Mouse (Mus musculus) lung, postnatal 36 days (tissue): ENCODE data around the gene Chst11.
A peak's percentile ranks its signal among the peaks of the same experiment; 100 is the strongest.
"Not testable (repeated sequence)": the region's sequence is repeated elsewhere in the genome, so short reads cannot be mapped to it uniquely, and the experiment has no call there.

ENCODE experiments used
- DNase-seq: peaks from one replicate; pipeline ENCODE4 v3.0.0; 2022; ENCODE audit warnings: mixed read lengths

Chst11 gene

GRCm38 (mm10) chr10:83116889-83117288 is 131.6 kb downstream of the Chst11 start:
- no peak for DNase-seq

GRCm38 (mm10) chr10:83117851-83118250 is 132.6 kb downstream of the Chst11 start:
- DNase-seq: no peak

GRCm38 (mm10) chr10:83118613-83119012 is 133.3 kb downstream of the Chst11 start:
- DNase-seq: peak; percentile 38

DNA sequence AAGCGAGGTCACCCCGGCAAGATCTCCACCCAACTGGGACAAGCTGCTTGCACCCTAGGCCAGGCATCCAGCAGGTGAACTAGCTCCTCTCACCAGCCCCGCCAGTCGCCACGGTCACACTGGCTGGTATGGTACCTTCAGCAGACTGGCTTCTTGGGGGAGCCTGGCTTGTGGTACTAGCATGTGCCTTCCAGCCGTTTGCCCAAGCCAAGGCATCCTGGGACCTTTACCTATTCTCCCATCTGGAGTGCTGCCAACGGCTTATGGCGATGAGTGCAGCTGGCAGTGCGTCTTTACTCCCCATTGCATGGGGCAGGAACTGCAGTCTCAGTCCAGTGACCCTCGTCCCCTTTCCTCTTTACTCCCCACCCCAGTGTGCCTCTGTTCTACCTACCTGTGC is 133.7 kb downstream of the Chst11 start:
- DNase-seq: no peak

GRCm38 (mm10) chr10:83119461-83119860 is 134.2 kb downstream of the Chst11 start:
- DNase-seq: not testable (repeated sequence)

GRCm38 (mm10) chr10:83119909-83120308 is 134.6 kb downstream of the Chst11 start:
- no peak for DNase-seq

DNA sequence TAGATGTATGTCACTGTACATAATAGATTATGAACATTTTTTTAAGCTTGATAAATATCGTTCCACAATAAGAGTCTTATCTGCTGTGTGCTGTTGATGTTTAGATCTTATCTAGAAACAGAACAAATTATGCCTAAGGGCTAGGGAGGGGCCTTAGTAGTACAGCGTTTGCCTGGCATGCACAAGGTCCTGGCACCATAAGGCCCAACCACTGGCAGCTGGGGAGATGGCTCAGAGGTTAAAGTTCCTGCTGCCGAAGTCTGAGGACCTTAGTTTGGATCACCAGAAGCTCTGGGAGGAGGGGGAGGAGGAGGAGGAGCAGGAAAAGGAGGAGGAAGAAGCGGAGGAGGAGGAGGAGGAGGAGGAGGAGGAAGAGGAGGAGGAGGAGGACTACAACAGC is 135.6 kb downstream of the Chst11 start:
- DNase-seq: peak; percentile 24

GRCm38 (mm10) chr10:83124560-83124959 is 139.3 kb downstream of the Chst11 start:
- no peak for DNase-seq

DNA sequence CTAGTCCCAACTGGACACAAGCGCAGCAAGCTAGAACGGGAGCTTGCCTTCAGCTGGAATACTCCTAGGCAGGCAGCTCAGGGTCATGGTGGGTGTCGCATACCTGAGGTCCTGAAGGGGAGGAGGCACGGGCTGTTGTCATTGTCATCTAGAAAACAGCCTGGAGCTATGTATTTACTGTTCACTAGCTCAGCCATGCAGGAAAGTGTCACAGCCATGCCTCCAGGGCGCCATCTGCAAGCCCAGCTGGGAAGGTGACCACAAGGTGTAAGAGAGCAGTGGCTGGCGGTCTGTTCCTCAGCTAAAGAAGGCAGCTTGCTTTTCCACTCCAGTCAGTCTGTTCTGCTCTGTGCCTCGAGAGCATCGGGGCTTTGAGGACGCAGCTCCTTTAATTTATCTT is 141.1 kb downstream of the Chst11 start:
- no peak for DNase-seq

- no peak for DNase-seq
These were observed 143.1 kb downstream of the Chst11 start for GRCm38 (mm10) chr10:83128435-83128834.

- no peak for DNase-seq
These were observed 144.4 kb downstream of the Chst11 start for GRCm38 (mm10) chr10:83129624-83130218.

GRCm38 (mm10) chr10:83130611-83131010 is 145.3 kb downstream of the Chst11 start:
- no peak for DNase-seq

DNA sequence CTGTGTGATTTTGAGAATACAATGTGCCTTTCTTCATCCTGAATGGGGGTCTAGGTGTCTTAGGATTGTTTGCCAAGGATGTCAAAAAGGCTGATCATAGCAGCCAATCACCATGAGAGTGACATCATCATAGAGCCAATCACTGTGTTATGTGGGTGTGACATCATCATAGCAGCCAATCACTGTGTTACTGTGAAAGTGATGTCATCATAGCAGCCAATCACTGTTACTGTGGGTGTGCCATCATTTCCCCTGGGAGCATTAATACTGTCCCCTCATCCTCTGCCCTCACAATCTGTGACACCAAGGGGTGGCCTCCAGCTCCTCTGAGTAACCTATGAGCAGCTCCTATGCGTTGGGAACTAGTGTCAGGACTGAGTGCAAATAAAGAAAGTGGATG is 146.6 kb downstream of the Chst11 start:
- no peak for DNase-seq

DNA sequence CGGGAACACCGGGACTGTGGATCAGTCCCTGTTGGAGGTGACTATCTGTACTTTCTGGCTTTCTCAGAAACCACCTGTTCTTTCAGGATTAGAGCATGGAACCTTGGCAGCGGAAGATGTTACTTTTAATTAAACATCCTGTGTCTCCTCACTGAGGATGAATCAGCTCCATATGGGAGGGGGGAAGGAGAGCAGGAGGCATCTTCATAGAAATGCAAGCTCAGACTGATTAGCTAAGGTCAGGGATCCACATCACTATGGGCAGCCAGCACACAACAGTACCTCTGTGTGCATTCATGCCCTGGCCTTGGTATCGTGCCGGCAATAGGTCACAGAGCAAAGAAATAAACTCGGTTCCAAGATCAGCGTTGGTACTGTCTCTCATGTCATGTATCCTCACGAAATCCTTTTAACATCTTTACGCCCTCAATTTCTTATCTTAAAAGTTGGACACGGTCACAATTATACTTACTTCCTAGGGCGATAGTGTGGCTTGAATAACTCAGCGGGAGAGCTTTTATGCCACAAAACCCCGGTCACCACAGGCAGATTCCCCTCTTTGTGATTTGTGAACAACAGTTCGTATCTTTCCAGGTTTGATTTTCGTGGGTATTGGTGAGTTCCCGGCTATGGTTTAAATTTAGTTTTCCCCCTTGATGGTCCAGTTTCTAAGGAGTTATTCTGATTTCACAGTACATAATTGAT is 148.7 kb downstream of the Chst11 start:
- DNase-seq: no peak

- no peak for DNase-seq
These were observed 149.6 kb downstream of the Chst11 start for GRCm38 (mm10) chr10:83134896-83135295.

- DNase-seq: no peak
These were observed 150.7 kb downstream of the Chst11 start for GRCm38 (mm10) chr10:83135963-83136362.

- DNase-seq: no peak
These were observed 151.8 kb downstream of the Chst11 start for GRCm38 (mm10) chr10:83137103-83137502.

DNA sequence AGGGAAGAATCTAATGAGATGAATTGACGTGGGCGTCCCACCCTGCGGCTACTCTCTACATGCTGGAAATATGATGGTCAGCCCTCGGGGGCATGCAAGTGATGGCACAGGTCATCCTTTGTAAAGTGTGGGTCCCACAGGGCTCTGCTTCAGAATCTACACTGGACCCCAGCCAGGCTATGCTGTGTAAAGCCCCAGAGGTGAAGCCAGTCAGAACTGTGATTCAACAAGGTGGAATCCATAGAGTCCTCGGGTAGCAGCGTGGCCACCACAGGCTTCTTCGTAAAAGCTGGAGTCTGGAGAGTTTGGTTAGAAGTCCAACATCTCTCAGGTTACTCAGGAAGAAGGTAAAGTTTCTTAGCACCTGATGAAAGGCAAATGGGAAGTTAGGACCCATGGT is 154.0 kb downstream of the Chst11 start:
- no peak for DNase-seq

DNA sequence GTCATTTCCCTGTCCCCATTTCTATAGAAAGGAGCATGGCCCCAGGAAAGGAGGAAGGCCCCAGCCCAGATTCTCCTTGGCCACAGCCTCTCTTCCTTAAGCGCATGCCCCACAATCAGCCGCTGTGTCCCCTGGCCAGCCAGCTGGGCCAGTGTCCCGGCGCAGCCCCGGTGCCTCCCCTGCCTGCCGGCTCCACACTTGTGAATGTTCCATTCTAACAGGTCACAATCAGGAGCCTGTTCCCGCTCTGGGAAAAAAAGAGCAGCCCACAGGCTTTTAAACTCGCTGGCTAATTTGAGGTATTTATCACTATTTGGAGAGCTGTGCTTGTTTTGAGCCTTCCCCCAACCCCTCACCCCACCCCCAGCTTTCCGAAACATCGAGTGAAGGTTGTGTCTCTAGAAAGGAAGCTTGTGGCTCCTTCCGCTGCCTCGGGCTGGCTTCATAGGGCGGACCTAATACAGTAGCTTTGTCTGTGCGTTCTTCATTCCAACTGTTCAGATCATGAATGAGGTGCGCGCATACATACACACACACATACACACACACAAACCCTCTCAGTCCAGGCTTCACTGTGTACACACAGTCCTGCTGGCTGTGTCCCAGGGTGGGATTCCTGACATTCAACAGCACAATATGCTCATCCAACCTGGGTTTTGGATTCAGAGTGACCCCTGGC is 155.1 kb downstream of the Chst11 start:
- DNase-seq: no peak

DNA sequence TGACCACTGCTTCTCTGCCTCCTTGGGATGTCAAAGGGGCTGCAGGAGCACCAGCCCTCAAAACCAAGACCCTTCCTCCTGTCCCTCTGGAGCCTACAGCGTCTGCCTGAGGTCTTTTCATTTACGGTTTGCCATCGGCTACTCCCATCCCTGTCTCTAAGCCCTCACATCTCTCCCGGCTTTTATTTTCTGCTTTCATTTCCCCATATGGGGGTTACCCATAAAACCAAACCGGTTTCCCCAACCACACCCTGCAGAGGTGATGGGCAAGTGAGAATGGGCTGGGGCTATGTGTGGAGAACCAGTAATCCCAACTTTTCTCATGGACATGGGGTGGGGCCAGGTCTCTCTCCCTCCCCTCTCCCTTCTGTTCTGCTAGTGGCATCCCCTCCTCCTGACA is 156.1 kb downstream of the Chst11 start:
- DNase-seq: no peak

DNA sequence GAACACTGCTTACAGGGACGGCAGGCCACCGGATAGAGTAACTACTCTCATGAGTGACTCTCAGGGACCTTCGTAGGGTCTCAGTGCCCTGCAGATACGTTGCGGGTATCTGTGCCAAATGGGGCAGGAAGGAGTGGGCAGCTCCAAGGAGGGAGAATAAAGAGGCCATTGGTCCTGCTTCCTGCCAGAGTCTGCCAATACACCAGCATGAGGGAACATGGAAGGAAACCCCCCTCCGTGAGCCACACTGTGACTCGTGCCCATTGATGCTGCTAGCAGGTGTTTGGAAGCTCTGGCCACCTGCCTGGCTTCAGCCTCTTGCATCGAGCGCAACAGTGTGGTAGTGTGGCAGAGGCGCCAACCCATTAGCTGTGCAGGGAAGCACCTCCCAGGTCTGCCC is 157.8 kb downstream of the Chst11 start:
- no peak for DNase-seq

- DNase-seq: no peak
These were observed 160.5 kb downstream of the Chst11 start for GRCm38 (mm10) chr10:83145836-83146235.

GRCm38 (mm10) chr10:83149342-83150178 is 164.3 kb downstream of the Chst11 start:
- no peak for DNase-seq
